Comparison of ENCODE assay signal across 8 mouse cellular contexts in genomic region chrX:73526410-73526887, GRCm38 (mm10). TPM values are rescaled to one million over a fixed set of nuclear protein-coding genes. Genes with fewer than 3 reads are reported as not detected.
A peak's percentile ranks its signal among the peaks of the same experiment; 100 is the strongest.
DNase-seq lines count a peak whose midpoint lies in the region; ATAC-seq and TF ChIP-seq lines count a peak whose summit lies in the region.

No protein-coding gene starts in this region.

- ATAC-seq in embryonic facial prominence, embryonic 14.5 days (ENCODE audit: low read depth): peak; percentile 70; the same call in 1 of the 2 replicates
- peak; percentile 70 for ATAC-seq in intestine, postnatal 0 days

- no peak overlapping the region for H3K4me3 ChIP-seq in embryonic facial prominence, embryonic 14.5 days (ENCODE audit: low read depth, low read length)
- H3K4me3 ChIP-seq in embryonic facial prominence, embryonic 10.5 days: no peak overlapping the region
- no peak overlapping the region for H3K4me3 ChIP-seq in intestine, postnatal 0 days (ENCODE audit: low read depth, low read length)

- no peaks in the 10 kb centered on the region; the same call in 1 of the 2 replicates for H3K27me3 ChIP-seq in embryonic facial prominence, embryonic 14.5 days (replicated peaks; ENCODE audit: control insufficient read depth, insufficient read depth, low read length)
- H3K27me3 ChIP-seq in embryonic facial prominence, embryonic 10.5 days (replicated peaks; ENCODE audit: low read depth, poor library complexity, severe bottlenecking): peaks cover 87% of the 10 kb centered on the region
- no peaks in the 10 kb centered on the region for H3K27me3 ChIP-seq in intestine, postnatal 0 days (replicated peaks; ENCODE audit: control insufficient read depth, insufficient read depth, low read length)

- peak; percentile 63 for TF ChIP-seq CTCF in intestine, postnatal 0 days (IDR thresholded peaks at IDR 0.05; ENCODE audit: low read depth)

- no peak overlapping the region for H3K9ac ChIP-seq in embryonic facial prominence, embryonic 14.5 days (ENCODE audit: low read depth, low read length)
- no peak overlapping the region for H3K9ac ChIP-seq in intestine, postnatal 0 days (ENCODE audit: low read depth, low read length)

- WGBS in embryonic facial prominence, embryonic 14.5 days: 67% methylated on average over 2 of the region's 3 CpGs
- WGBS in embryonic facial prominence, embryonic 10.5 days: 62% methylated on average over 3 of the region's 3 CpGs
- WGBS in intestine, postnatal 0 days: 43% methylated on average over 3 of the region's 3 CpGs

- no peaks in the 10 kb centered on the region for H3K4me1 ChIP-seq in embryonic facial prominence, embryonic 14.5 days (ENCODE audit: control insufficient read depth, insufficient read depth, low read length)
- no peaks in the 10 kb centered on the region for H3K4me1 ChIP-seq in embryonic facial prominence, embryonic 10.5 days
- H3K4me1 ChIP-seq in intestine, postnatal 0 days (replicated peaks; ENCODE audit: control insufficient read depth, insufficient read depth, low read length): no peaks in the 10 kb centered on the region

- DNase-seq in embryonic facial prominence, embryonic 14.5 days (ENCODE audit: low spot score): peak; percentile 53
- no peak for DNase-seq in embryonic facial prominence, embryonic 10.5 days (ENCODE audit: low spot score)
- peak; percentile 1 for DNase-seq in thymus, postnatal 25 days
- DNase-seq in thymus, postnatal 0 days (ENCODE audit: low spot score): no peak
- DNase-seq in urinary bladder, postnatal 10 days (ENCODE audit: low spot score): no peak
- no peak for DNase-seq in urinary bladder, adult 18-20 months (ENCODE audit: low spot score in 2 of 2)
- no peak for DNase-seq in urinary bladder, postnatal 14 days (ENCODE audit: low spot score)

- no peak overlapping the region for H3K4me2 ChIP-seq in embryonic facial prominence, embryonic 14.5 days (ENCODE audit: low read depth, low read length)
- H3K4me2 ChIP-seq in intestine, postnatal 0 days (replicated peaks; ENCODE audit: low read depth): no peak overlapping the region

- no peaks in the 10 kb centered on the region for H3K9me3 ChIP-seq in embryonic facial prominence, embryonic 14.5 days (ENCODE audit: control insufficient read depth, low read length)
- H3K9me3 ChIP-seq in embryonic facial prominence, embryonic 10.5 days: no peaks in the 10 kb centered on the region
- no peaks in the 10 kb centered on the region for H3K9me3 ChIP-seq in intestine, postnatal 0 days (ENCODE audit: control insufficient read depth)

- no peaks in the 10 kb centered on the region for H3K36me3 ChIP-seq in embryonic facial prominence, embryonic 14.5 days (ENCODE audit: control insufficient read depth, insufficient read depth, low read length)
- no peaks in the 10 kb centered on the region for H3K36me3 ChIP-seq in embryonic facial prominence, embryonic 10.5 days (replicated peaks)
- no peaks in the 10 kb centered on the region for H3K36me3 ChIP-seq in intestine, postnatal 0 days (ENCODE audit: control insufficient read depth, insufficient read depth)

- no peak overlapping the region for H3K27ac ChIP-seq in embryonic facial prominence, embryonic 14.5 days (replicated peaks; ENCODE audit: low read depth, low read length)
- H3K27ac ChIP-seq in embryonic facial prominence, embryonic 10.5 days (replicated peaks): no peak overlapping the region
- no peak overlapping the region for H3K27ac ChIP-seq in intestine, postnatal 0 days (ENCODE audit: low read depth, low read length)

RNA-seq across cellular contexts. Expression of gene Atp2b3, which starts 23.6 kb away (rescaled TPM):
- 0.80 and 1.3 TPM in 2 replicates for polyA plus RNA-seq in embryonic facial prominence, embryonic 14.5 days (2014; fragmentation: Nextera tagmentation; extraction: Ambion mirVana)
- polyA plus RNA-seq in embryonic facial prominence, embryonic 10.5 days (2016; fragmentation: Nextera tagmentation; extraction: Ambion mirVana): 0.25 and 0.39 TPM in 2 replicates
- polyA plus RNA-seq in thymus, postnatal 0 days (2015; fragmentation: Nextera tagmentation; extraction: Ambion mirVana): 0.03 TPM in 1 of 2 replicates, not detected in the other
- 0.12 and 0.13 TPM in 2 replicates for polyA plus RNA-seq in intestine, postnatal 0 days (2015; fragmentation: Nextera tagmentation; extraction: Ambion mirVana)

RNA-seq across cellular contexts. Expression of gene Bgn, which starts 43.0 kb away (rescaled TPM):
- 263 and 311 TPM in 2 replicates for polyA plus RNA-seq in embryonic facial prominence, embryonic 14.5 days (2014; fragmentation: Nextera tagmentation; extraction: Ambion mirVana)
- 15.7 and 19.3 TPM in 2 replicates for polyA plus RNA-seq in embryonic facial prominence, embryonic 10.5 days (2016; fragmentation: Nextera tagmentation; extraction: Ambion mirVana)
- polyA plus RNA-seq in thymus, postnatal 0 days (2015; fragmentation: Nextera tagmentation; extraction: Ambion mirVana): 9.5 and 12.5 TPM in 2 replicates
- 35.2 and 43.0 TPM in 2 replicates for polyA plus RNA-seq in intestine, postnatal 0 days (2015; fragmentation: Nextera tagmentation; extraction: Ambion mirVana)

Comparison
In these comparisons a context has a peak if more than half of its experiments do, and no peak if none do; other contexts are left out.
1. DNase-seq: peak in embryonic facial prominence, embryonic 14.5 days (single experiment) and thymus, postnatal 25 days (single experiment); none in embryonic facial prominence, embryonic 10.5 days (single experiment), thymus, postnatal 0 days (single experiment), urinary bladder, postnatal 10 days (single experiment), urinary bladder, adult 18-20 months (0 of 2) and urinary bladder, postnatal 14 days (single experiment).